Mouse (Mus musculus): ENCODE results near the gene Csnk2b.

DNA sequence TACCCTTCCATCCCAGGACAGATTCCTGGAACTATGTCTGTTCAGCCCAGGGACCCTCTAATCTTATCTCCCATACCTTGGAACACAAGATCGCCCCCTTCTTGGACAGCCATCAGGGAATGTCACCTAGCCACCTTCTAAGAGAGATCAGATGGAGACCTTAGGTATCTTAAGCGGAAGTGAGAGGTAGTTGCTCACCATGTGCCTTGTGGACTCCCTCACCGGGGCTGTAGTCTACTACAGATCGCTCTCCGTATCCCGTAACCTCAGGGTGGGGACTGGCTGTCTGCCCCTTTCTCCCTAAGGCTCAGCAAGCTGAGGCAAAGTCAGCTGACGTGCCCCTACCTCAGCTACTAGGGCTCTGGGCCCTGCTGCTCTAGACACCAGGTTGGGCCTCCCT lies 17.8 kb downstream of the Csnk2b start:
- TF ChIP-seq CTCF (IDR thresholded peaks at IDR 0.05; ENCODE audit: borderline replicate concordance, control insufficient read depth, extremely low read depth, insufficient read depth, low read length, poor library complexity): no peak
- TF ChIP-seq POLR2A (IDR thresholded peaks at IDR 0.05; ENCODE audit: control insufficient read depth, extremely low read depth, insufficient read depth, low read length, poor library complexity): no peak
